Mouse (Mus musculus): Measurements from ENCODE around the gene Gzmf. TPM values are rescaled to one million over a fixed set of nuclear protein-coding genes. Genes with fewer than 3 reads are reported as not detected.
"Not testable (repeated sequence)": the region's sequence is repeated elsewhere in the genome, so short reads cannot be mapped to it uniquely, and the experiment has no call there.

The Gzmf gene
- not detected in 2 replicates for total RNA-seq (2012; rRNA removed)

GRCm38 (mm10) chr14:56211317-56211716 lies at the start of gene Gzmf:
Gzmf (minus strand) TSS chr14:56211417.
- no peak for TF ChIP-seq HCFC1 (IDR thresholded peaks at IDR 0.05; ENCODE audit: borderline replicate concordance, insufficient read depth, low read length)
- no peak for TF ChIP-seq CHD2 (IDR thresholded peaks at IDR 0.05; ENCODE audit: low read depth, low read length)
- TF ChIP-seq ZNF384 (IDR thresholded peaks at IDR 0.05; ENCODE audit: low read depth, low read length) = no peak
- no peak for TF ChIP-seq ZC3H11A (IDR thresholded peaks at IDR 0.05; ENCODE audit: borderline replicate concordance, low read depth, low read length)
- TF ChIP-seq MAFK (IDR thresholded peaks at IDR 0.05; ENCODE audit: insufficient read depth, low read depth, low read length) = no peak
- Histone ChIP-seq H3K9me3 (ENCODE audit: control insufficient read depth, insufficient read depth, low read depth, low read length) (no peaks in the 10 kb centered on the region), H3K36me3 (ENCODE audit: control insufficient read depth, insufficient read depth, low read length, poor library complexity, severe bottlenecking) (no peaks in the 10 kb centered on the region), H3K27ac (ENCODE audit: insufficient read depth, low read depth, low read length, poor library complexity, severe bottlenecking) (no peak within 1 kb of the TSS), H3K4me1 (ENCODE audit: control insufficient read depth in 2 of 2, insufficient read depth in 2 of 2, low read length in 2 of 2, poor library complexity in 1 of 2) (no peaks in the 10 kb centered on the region), H3K4me3 (ENCODE audit: insufficient read depth in 1 of 2, low read depth in 1 of 2, low read length in 2 of 2, poor library complexity in 1 of 2, severe bottlenecking in 1 of 2) (no peak within 1 kb of the TSS), H3K9ac (ENCODE audit: insufficient read depth, low read depth, low read length, poor library complexity, severe bottlenecking) (no peak within 1 kb of the TSS)
- DNase-seq (ENCODE audit: low read depth, low spot score) = no peak
- in situ Hi-C loops (cut with MboI; ENCODE audit: low sequenced_read_pairs in 2 of 2, unreplicated experiment in 2 of 2) = no loop called here

GRCm38 (mm10) chr14:56240409-56240808 lies 29.2 kb upstream of the Gzmf start:
- Histone ChIP-seq H3K27ac (ENCODE audit: insufficient read depth, low read depth, low read length, poor library complexity, severe bottlenecking) (no peak overlapping the region), H3K4me3 (ENCODE audit: insufficient read depth in 1 of 2, low read depth in 1 of 2, low read length in 2 of 2, poor library complexity in 1 of 2, severe bottlenecking in 1 of 2) (no peak overlapping the region), H3K4me1 (ENCODE audit: control insufficient read depth in 2 of 2, insufficient read depth in 2 of 2, low read length in 2 of 2, poor library complexity in 1 of 2) (no peaks in the 10 kb centered on the region), H3K36me3 (ENCODE audit: control insufficient read depth, insufficient read depth, low read length, poor library complexity, severe bottlenecking) (no peaks in the 10 kb centered on the region), H3K9me3 (ENCODE audit: control insufficient read depth, insufficient read depth, low read depth, low read length) (peaks cover 4% of the 10 kb centered on the region; the same call in 1 of the 2 replicates), H3K9ac (ENCODE audit: insufficient read depth, low read depth, low read length, poor library complexity, severe bottlenecking) (no peak overlapping the region)
- in situ Hi-C loops (cut with MboI; ENCODE audit: low sequenced_read_pairs in 2 of 2, unreplicated experiment in 2 of 2) = no loop called here
- DNase-seq (ENCODE audit: low read depth, low spot score) = no peak
- TF ChIP-seq ZNF384 (IDR thresholded peaks at IDR 0.05; ENCODE audit: low read depth, low read length) (no peak), ZC3H11A (IDR thresholded peaks at IDR 0.05; ENCODE audit: borderline replicate concordance, low read depth, low read length) (no peak), HCFC1 (IDR thresholded peaks at IDR 0.05; ENCODE audit: borderline replicate concordance, insufficient read depth, low read length) (no peak), MAFK (IDR thresholded peaks at IDR 0.05; ENCODE audit: insufficient read depth, low read depth, low read length) (no peak), CHD2 (IDR thresholded peaks at IDR 0.05; ENCODE audit: low read depth, low read length) (no peak)

GRCm38 (mm10) chr14:56234556-56234955 lies 23.3 kb upstream of the Gzmf start, which contains the start of gene Gzmc:
Gzmc (minus strand) TSS chr14:56234656.
- Histone ChIP-seq H3K27ac (ENCODE audit: insufficient read depth, low read depth, low read length, poor library complexity, severe bottlenecking) (no peak within 1 kb of the TSS), H3K9ac (ENCODE audit: insufficient read depth, low read depth, low read length, poor library complexity, severe bottlenecking) (no peak within 1 kb of the TSS), H3K4me3 (ENCODE audit: insufficient read depth in 1 of 2, low read depth in 1 of 2, low read length in 2 of 2, poor library complexity in 1 of 2, severe bottlenecking in 1 of 2) (no peak within 1 kb of the TSS), H3K9me3 (ENCODE audit: control insufficient read depth, insufficient read depth, low read depth, low read length) (peaks cover 4% of the 10 kb centered on the region; the same call in 1 of the 2 replicates), H3K4me1 (ENCODE audit: control insufficient read depth in 2 of 2, insufficient read depth in 2 of 2, low read length in 2 of 2, poor library complexity in 1 of 2) (no peaks in the 10 kb centered on the region), H3K36me3 (ENCODE audit: control insufficient read depth, insufficient read depth, low read length, poor library complexity, severe bottlenecking) (no peaks in the 10 kb centered on the region)
- TF ChIP-seq MAFK (IDR thresholded peaks at IDR 0.05; ENCODE audit: insufficient read depth, low read depth, low read length) = no peak
- no peak for TF ChIP-seq CHD2 (IDR thresholded peaks at IDR 0.05; ENCODE audit: low read depth, low read length)
- no peak for TF ChIP-seq HCFC1 (IDR thresholded peaks at IDR 0.05; ENCODE audit: borderline replicate concordance, insufficient read depth, low read length)
- TF ChIP-seq ZC3H11A (IDR thresholded peaks at IDR 0.05; ENCODE audit: borderline replicate concordance, low read depth, low read length) = no peak
- TF ChIP-seq ZNF384 (IDR thresholded peaks at IDR 0.05; ENCODE audit: low read depth, low read length) = no peak
- in situ Hi-C loops (cut with MboI; ENCODE audit: low sequenced_read_pairs in 2 of 2, unreplicated experiment in 2 of 2) = loop anchor here in 1 of 2 experiments (5.0 kb wide), 1 partner anchor 48 kb away; no protein-coding TSS in a partner anchor
- no peak for DNase-seq (ENCODE audit: low read depth, low spot score)

GRCm38 (mm10) chr14:56205613-56206012 lies 5.6 kb downstream of the Gzmf start:
- TF ChIP-seq MAFK (IDR thresholded peaks at IDR 0.05; ENCODE audit: insufficient read depth, low read depth, low read length) (no peak), HCFC1 (IDR thresholded peaks at IDR 0.05; ENCODE audit: borderline replicate concordance, insufficient read depth, low read length) (no peak), ZC3H11A (IDR thresholded peaks at IDR 0.05; ENCODE audit: borderline replicate concordance, low read depth, low read length) (no peak), CHD2 (IDR thresholded peaks at IDR 0.05; ENCODE audit: low read depth, low read length) (no peak), ZNF384 (IDR thresholded peaks at IDR 0.05; ENCODE audit: low read depth, low read length) (no peak)
- in situ Hi-C loops (cut with MboI; ENCODE audit: low sequenced_read_pairs in 2 of 2, unreplicated experiment in 2 of 2) = loop anchor here in 1 of 2 experiments (10.0 kb wide), 1 partner anchor 89 kb away; no protein-coding TSS in a partner anchor
- H3K9me3 ChIP-seq (ENCODE audit: control insufficient read depth, insufficient read depth, low read depth, low read length) = no peaks in the 10 kb centered on the region

GRCm38 (mm10) chr14:56205021-56205420 lies 6.2 kb downstream of the Gzmf start:
- in situ Hi-C loops (cut with MboI; ENCODE audit: low sequenced_read_pairs in 2 of 2, unreplicated experiment in 2 of 2) = loop anchor here in 1 of 2 experiments (10.0 kb wide), 1 partner anchor 90 kb away; no protein-coding TSS in a partner anchor
- not testable (repeated sequence) for H3K9me3 ChIP-seq (ENCODE audit: control insufficient read depth, insufficient read depth, low read depth, low read length)

More at GRCm38 (mm10) chr14:56205613-56206012, 5.6 kb downstream of the Gzmf start:
- H3K27ac ChIP-seq (ENCODE audit: insufficient read depth, low read depth, low read length, poor library complexity, severe bottlenecking) = no peak overlapping the region
- H3K36me3 ChIP-seq (ENCODE audit: control insufficient read depth, insufficient read depth, low read length, poor library complexity, severe bottlenecking) = no peaks in the 10 kb centered on the region
- H3K4me1 ChIP-seq (ENCODE audit: control insufficient read depth in 2 of 2, insufficient read depth in 2 of 2, low read length in 2 of 2, poor library complexity in 1 of 2) = no peaks in the 10 kb centered on the region
- DNase-seq (ENCODE audit: low read depth, low spot score) = no peak
- no peak overlapping the region for H3K4me3 ChIP-seq (ENCODE audit: insufficient read depth in 1 of 2, low read depth in 1 of 2, low read length in 2 of 2, poor library complexity in 1 of 2, severe bottlenecking in 1 of 2)
- no peak overlapping the region for H3K9ac ChIP-seq (ENCODE audit: insufficient read depth, low read depth, low read length, poor library complexity, severe bottlenecking)

More at GRCm38 (mm10) chr14:56205021-56205420, 6.2 kb downstream of the Gzmf start:
- not testable (repeated sequence) for H3K36me3 ChIP-seq (ENCODE audit: control insufficient read depth, insufficient read depth, low read length, poor library complexity, severe bottlenecking); H3K4me1 ChIP-seq (ENCODE audit: control insufficient read depth in 2 of 2, insufficient read depth in 2 of 2, low read length in 2 of 2, poor library complexity in 1 of 2); H3K4me3 ChIP-seq (ENCODE audit: insufficient read depth in 1 of 2, low read depth in 1 of 2, low read length in 2 of 2, poor library complexity in 1 of 2, severe bottlenecking in 1 of 2); H3K27ac ChIP-seq (ENCODE audit: insufficient read depth, low read depth, low read length, poor library complexity, severe bottlenecking); H3K9ac ChIP-seq (ENCODE audit: insufficient read depth, low read depth, low read length, poor library complexity, severe bottlenecking)
- DNase-seq (ENCODE audit: low read depth, low spot score) = peak; percentile 55

Data from ES-E14 (cell line).